Mouse (Mus musculus): Measurements from ENCODE around the gene Pdlim4. TPM values are rescaled to one million over a fixed set of nuclear protein-coding genes. Genes with fewer than 3 reads are reported as not detected.
A peak's percentile ranks its signal among the peaks of the same experiment; 100 is the strongest.

Gene Pdlim4
- polyA plus RNA-seq, 1 experiment from 2014 or later, result 120 TPM

GRCm38 (mm10) chr11:54111976-54112741, 43.3 kb upstream of the Pdlim4 start:
- ATAC-seq (replicated peaks; ENCODE audit: insufficient number of reproducible peaks, low FRiP score, low TSS enrichment, low read depth), result no peak
- Histone ChIP-seq H3K4me2 (ENCODE audit: low read depth, low read length) (no peak overlapping the region), H3K9ac (replicated peaks; ENCODE audit: low read length) (peak overlapping the region; percentile 23)

GRCm38 (mm10) chr11:54111291-54111690, 42.5 kb upstream of the Pdlim4 start:
- no peaks in the 10 kb centered on the region for H3K9me3 ChIP-seq (replicated peaks; ENCODE audit: control insufficient read depth, low read length)
- H3K4me2 ChIP-seq (ENCODE audit: low read depth, low read length), result no peak overlapping the region
- 0 out of 2 replicates have a peak, but pooled peaks cover 5% of the 10 kb centered on the region for H3K4me1 ChIP-seq (ENCODE audit: control insufficient read depth, insufficient read depth, low read length)
- no peaks in the 10 kb centered on the region for H3K36me3 ChIP-seq (replicated peaks; ENCODE audit: control insufficient read depth, insufficient read depth, low read depth, low read length)
- 84% methylated on average over 7 of the region's 7 CpGs for WGBS
- no peak for ATAC-seq (replicated peaks; ENCODE audit: insufficient number of reproducible peaks, low FRiP score, low TSS enrichment, low read depth)
- no peak overlapping the region for H3K4me3 ChIP-seq (ENCODE audit: low read depth, low read length)
- H3K27me3 ChIP-seq (ENCODE audit: control insufficient read depth, insufficient read depth, low read length), result no peaks in the 10 kb centered on the region
- H3K9ac ChIP-seq (replicated peaks; ENCODE audit: low read length), result no peak overlapping the region
- no peak overlapping the region for H3K27ac ChIP-seq (replicated peaks; ENCODE audit: low read depth, low read length)
- no peak for DNase-seq (ENCODE audit: low spot score)

More at GRCm38 (mm10) chr11:54111976-54112741, 43.3 kb upstream of the Pdlim4 start:
- H3K9me3 ChIP-seq (replicated peaks; ENCODE audit: control insufficient read depth, low read length), result no peaks in the 10 kb centered on the region
- H3K4me3 ChIP-seq (ENCODE audit: low read depth, low read length), result no peak overlapping the region
- DNase-seq (ENCODE audit: low spot score), result no peak
- H3K27ac ChIP-seq (replicated peaks; ENCODE audit: low read depth, low read length), result peak overlapping the region; percentile 5
- no peaks in the 10 kb centered on the region for H3K36me3 ChIP-seq (replicated peaks; ENCODE audit: control insufficient read depth, insufficient read depth, low read depth, low read length)
- 73% methylated on average over 21 of the region's 21 CpGs for WGBS
- no peaks in the 10 kb centered on the region for H3K27me3 ChIP-seq (ENCODE audit: control insufficient read depth, insufficient read depth, low read length)
- 0 out of 2 replicates have a peak, but pooled peaks cover 5% of the 10 kb centered on the region for H3K4me1 ChIP-seq (ENCODE audit: control insufficient read depth, insufficient read depth, low read length)

GRCm38 (mm10) chr11:54108894-54109293, 40.1 kb upstream of the Pdlim4 start:
- WGBS, result 84% methylated on average over 5 of the region's 5 CpGs
- H3K27me3 ChIP-seq (ENCODE audit: control insufficient read depth, insufficient read depth, low read length), result no peaks in the 10 kb centered on the region
- no peaks in the 10 kb centered on the region for H3K36me3 ChIP-seq (replicated peaks; ENCODE audit: control insufficient read depth, insufficient read depth, low read depth, low read length)
- no peak for DNase-seq (ENCODE audit: low spot score)
- H3K9me3 ChIP-seq (replicated peaks; ENCODE audit: control insufficient read depth, low read length), result no peaks in the 10 kb centered on the region
- H3K9ac ChIP-seq (replicated peaks; ENCODE audit: low read length), result no peak overlapping the region
- no peak overlapping the region for H3K4me3 ChIP-seq (ENCODE audit: low read depth, low read length)
- no peak overlapping the region for H3K4me2 ChIP-seq (ENCODE audit: low read depth, low read length)
- ATAC-seq (replicated peaks; ENCODE audit: insufficient number of reproducible peaks, low FRiP score, low TSS enrichment, low read depth), result no peak
- 0 out of 2 replicates have a peak, but pooled peaks cover 2% of the 10 kb centered on the region for H3K4me1 ChIP-seq (ENCODE audit: control insufficient read depth, insufficient read depth, low read length)
- no peak overlapping the region for H3K27ac ChIP-seq (replicated peaks; ENCODE audit: low read depth, low read length)

GRCm38 (mm10) chr11:54108131-54108530, 39.3 kb upstream of the Pdlim4 start:
- H3K9ac ChIP-seq (replicated peaks; ENCODE audit: low read length), result no peak overlapping the region
- 75% methylated on average over 3 of the region's 3 CpGs for WGBS
- H3K4me1 ChIP-seq (ENCODE audit: control insufficient read depth, insufficient read depth, low read length), result 0 out of 2 replicates have a peak, but pooled peaks cover 2% of the 10 kb centered on the region
- H3K4me2 ChIP-seq (ENCODE audit: low read depth, low read length), result no peak overlapping the region
- no peak for ATAC-seq (replicated peaks; ENCODE audit: insufficient number of reproducible peaks, low FRiP score, low TSS enrichment, low read depth)
- no peaks in the 10 kb centered on the region for H3K27me3 ChIP-seq (ENCODE audit: control insufficient read depth, insufficient read depth, low read length)
- H3K27ac ChIP-seq (replicated peaks; ENCODE audit: low read depth, low read length), result no peak overlapping the region
- H3K4me3 ChIP-seq (ENCODE audit: low read depth, low read length), result no peak overlapping the region
- no peaks in the 10 kb centered on the region for H3K36me3 ChIP-seq (replicated peaks; ENCODE audit: control insufficient read depth, insufficient read depth, low read depth, low read length)
- no peak for DNase-seq (ENCODE audit: low spot score)
- no peaks in the 10 kb centered on the region for H3K9me3 ChIP-seq (replicated peaks; ENCODE audit: control insufficient read depth, low read length)

GRCm38 (mm10) chr11:54107239-54107638, 38.4 kb upstream of the Pdlim4 start:
- no peak for DNase-seq (ENCODE audit: low spot score)
- ATAC-seq (replicated peaks; ENCODE audit: insufficient number of reproducible peaks, low FRiP score, low TSS enrichment, low read depth), result no peak
- Histone ChIP-seq H3K27ac (replicated peaks; ENCODE audit: low read depth, low read length) (no peak overlapping the region), H3K9ac (replicated peaks; ENCODE audit: low read length) (no peak overlapping the region), H3K9me3 (replicated peaks; ENCODE audit: control insufficient read depth, low read length) (no peaks in the 10 kb centered on the region), H3K4me2 (ENCODE audit: low read depth, low read length) (no peak overlapping the region), H3K4me1 (ENCODE audit: control insufficient read depth, insufficient read depth, low read length) (no peaks in the 10 kb centered on the region), H3K27me3 (ENCODE audit: control insufficient read depth, insufficient read depth, low read length) (no peaks in the 10 kb centered on the region), H3K4me3 (ENCODE audit: low read depth, low read length) (no peak overlapping the region), H3K36me3 (replicated peaks; ENCODE audit: control insufficient read depth, insufficient read depth, low read depth, low read length) (no peaks in the 10 kb centered on the region)
- WGBS, result 93% methylated on average over 7 of the region's 7 CpGs

GRCm38 (mm10) chr11:54106676-54107075, 37.9 kb upstream of the Pdlim4 start:
- Histone ChIP-seq H3K27me3 (ENCODE audit: control insufficient read depth, insufficient read depth, low read length) (no peaks in the 10 kb centered on the region), H3K4me3 (ENCODE audit: low read depth, low read length) (no peak overlapping the region), H3K4me2 (ENCODE audit: low read depth, low read length) (no peak overlapping the region), H3K9ac (replicated peaks; ENCODE audit: low read length) (no peak overlapping the region), H3K9me3 (replicated peaks; ENCODE audit: control insufficient read depth, low read length) (no peaks in the 10 kb centered on the region), H3K36me3 (replicated peaks; ENCODE audit: control insufficient read depth, insufficient read depth, low read depth, low read length) (no peaks in the 10 kb centered on the region), H3K4me1 (ENCODE audit: control insufficient read depth, insufficient read depth, low read length) (no peaks in the 10 kb centered on the region), H3K27ac (replicated peaks; ENCODE audit: low read depth, low read length) (no peak overlapping the region)
- 86% methylated on average over 3 of the region's 3 CpGs for WGBS
- no peak for ATAC-seq (replicated peaks; ENCODE audit: insufficient number of reproducible peaks, low FRiP score, low TSS enrichment, low read depth)
- no peak for DNase-seq (ENCODE audit: low spot score)

- Histone ChIP-seq H3K4me2 (ENCODE audit: low read depth, low read length) (no peak overlapping the region), H3K9ac (replicated peaks; ENCODE audit: low read length) (no peak overlapping the region), H3K27me3 (ENCODE audit: control insufficient read depth, insufficient read depth, low read length) (no peaks in the 10 kb centered on the region), H3K4me3 (ENCODE audit: low read depth, low read length) (no peak overlapping the region), H3K27ac (replicated peaks; ENCODE audit: low read depth, low read length) (no peak overlapping the region), H3K36me3 (replicated peaks; ENCODE audit: control insufficient read depth, insufficient read depth, low read depth, low read length) (no peaks in the 10 kb centered on the region), H3K9me3 (replicated peaks; ENCODE audit: control insufficient read depth, low read length) (no peaks in the 10 kb centered on the region), H3K4me1 (ENCODE audit: control insufficient read depth, insufficient read depth, low read length) (no peaks in the 10 kb centered on the region)
- WGBS, result 91% methylated on average over 6 of the region's 6 CpGs
- no peak for ATAC-seq (replicated peaks; ENCODE audit: insufficient number of reproducible peaks, low FRiP score, low TSS enrichment, low read depth)
- DNase-seq (ENCODE audit: low spot score), result no peak
Observed at GRCm38 (mm10) chr11:54105011-54105410, 36.2 kb upstream of the Pdlim4 start.

- no peak overlapping the region for H3K4me3 ChIP-seq (ENCODE audit: low read depth, low read length)
- no peaks in the 10 kb centered on the region for H3K9me3 ChIP-seq (replicated peaks; ENCODE audit: control insufficient read depth, low read length)
- no peaks in the 10 kb centered on the region for H3K4me1 ChIP-seq (ENCODE audit: control insufficient read depth, insufficient read depth, low read length)
- ATAC-seq (replicated peaks; ENCODE audit: insufficient number of reproducible peaks, low FRiP score, low TSS enrichment, low read depth), result no peak
- no peak overlapping the region for H3K4me2 ChIP-seq (ENCODE audit: low read depth, low read length)
- 67% methylated on average over 10 of the region's 10 CpGs for WGBS
- no peaks in the 10 kb centered on the region for H3K36me3 ChIP-seq (replicated peaks; ENCODE audit: control insufficient read depth, insufficient read depth, low read depth, low read length)
- no peak overlapping the region for H3K9ac ChIP-seq (replicated peaks; ENCODE audit: low read length)
- DNase-seq (ENCODE audit: low spot score), result no peak
- no peaks in the 10 kb centered on the region for H3K27me3 ChIP-seq (ENCODE audit: control insufficient read depth, insufficient read depth, low read length)
- no peak overlapping the region for H3K27ac ChIP-seq (replicated peaks; ENCODE audit: low read depth, low read length)
Observed at GRCm38 (mm10) chr11:54102706-54103449, 34.1 kb upstream of the Pdlim4 start.
